Mouse (Mus musculus): ENCODE measurements around the gene Hist1h4f. TPM values are rescaled to one million over a fixed set of nuclear protein-coding genes. Genes with fewer than 3 reads are reported as not detected.
A peak's percentile ranks its signal among the peaks of the same experiment; 100 is the strongest.

The Hist1h4f gene
- total RNA-seq, 2 experiments from 2014 or later = 150 to 167 TPM

DNA sequence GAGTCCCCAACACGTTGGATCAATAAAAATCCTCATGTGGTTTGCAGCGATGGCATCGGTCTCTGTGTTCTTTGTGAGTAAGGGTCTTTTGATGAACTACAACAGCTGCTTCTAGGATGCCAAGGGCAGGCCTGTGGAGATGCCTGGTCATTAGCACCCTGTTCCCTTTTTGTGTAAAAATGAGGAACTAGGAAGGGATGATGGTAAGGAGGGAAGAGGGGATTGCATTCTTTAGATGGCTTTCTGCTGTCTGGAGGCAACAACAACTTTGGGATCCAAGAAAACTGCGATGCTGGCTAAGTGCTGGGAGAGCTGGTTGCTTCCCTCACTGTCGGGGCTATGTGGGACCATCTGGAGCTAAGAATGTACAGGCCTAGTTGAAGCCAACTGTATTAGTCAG lies 13.2 kb downstream of the Hist1h4f start:
- DNase-seq (ENCODE audit: low spot score in 2 of 2) = no peak
- TF ChIP-seq CTCF (conservative IDR thresholded peaks at IDR 0.05) = no peak
- Histone ChIP-seq H3K4me3 (no peak overlapping the region), H3K27ac (no peak overlapping the region)

DNA sequence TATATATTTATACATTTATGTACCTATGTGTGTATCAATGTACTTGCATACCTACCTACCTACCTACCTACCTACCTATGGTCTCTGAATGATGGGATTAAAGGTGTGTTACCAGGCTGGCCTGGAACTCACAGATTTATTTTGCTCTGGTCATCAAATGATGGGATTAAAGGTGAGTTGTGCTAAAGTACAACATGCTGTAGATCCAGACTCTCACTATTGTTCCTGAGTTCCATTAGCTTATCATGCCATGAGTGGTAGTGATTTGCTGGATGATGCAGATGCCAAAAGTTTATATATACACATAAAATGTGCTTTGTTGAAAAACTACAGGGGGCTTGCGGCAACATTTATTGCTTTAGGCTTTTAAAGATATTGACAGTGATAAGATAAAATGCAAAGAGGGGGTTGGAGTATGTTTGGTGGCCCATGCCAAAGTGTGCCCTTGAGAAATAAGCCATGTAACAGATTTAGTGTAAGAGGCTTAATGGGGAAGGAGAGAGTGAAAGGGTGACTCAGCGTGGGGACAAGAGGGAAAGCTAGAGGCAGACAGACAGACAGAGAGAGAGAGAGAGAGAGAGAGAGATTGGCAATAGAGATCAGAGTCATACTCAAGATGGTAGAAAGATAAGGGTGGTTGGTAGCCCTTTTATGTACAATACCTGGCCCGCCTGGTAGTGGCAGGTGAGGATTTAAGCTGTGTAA lies 14.3 kb downstream of the Hist1h4f start:
- H3K4me3 ChIP-seq = no peak overlapping the region
- TF ChIP-seq CTCF (conservative IDR thresholded peaks at IDR 0.05) = no peak
- DNase-seq (ENCODE audit: low spot score in 2 of 2) = no peak
- no peak overlapping the region for H3K27ac ChIP-seq

DNA sequence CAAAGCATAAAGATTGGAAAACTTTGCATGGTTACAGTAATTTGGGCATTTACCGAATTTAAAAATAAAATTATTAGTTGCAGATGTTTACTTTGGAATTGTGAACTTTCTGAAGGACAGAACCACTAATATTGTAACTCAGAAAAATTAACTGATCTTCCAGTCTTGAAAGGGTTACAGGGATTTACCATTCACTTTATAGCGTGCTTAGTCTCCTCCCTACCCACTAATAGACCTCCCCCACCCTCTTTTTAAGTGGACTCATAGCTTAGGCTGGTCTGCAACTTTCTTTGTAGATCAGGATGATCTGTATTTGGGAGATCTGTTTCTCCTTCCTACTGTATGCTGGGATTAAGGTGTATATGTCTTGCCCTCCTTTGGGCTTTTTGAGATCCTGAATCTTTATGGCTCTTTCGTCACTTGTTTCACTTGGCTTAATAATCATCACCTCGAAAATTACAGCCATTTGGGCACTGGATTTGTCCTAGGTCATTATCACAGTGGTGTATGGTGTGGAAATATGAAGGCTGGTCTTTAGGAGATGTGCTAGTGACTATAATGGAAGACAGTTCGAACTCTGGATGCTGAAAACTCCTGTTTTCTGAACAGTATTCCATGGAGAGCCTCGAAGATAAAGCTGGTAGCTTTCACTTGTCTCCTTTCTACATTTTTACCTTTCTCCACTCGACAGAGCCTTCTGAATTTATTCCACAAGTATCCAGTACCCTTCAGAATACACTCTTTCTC lies 15.2 kb downstream of the Hist1h4f start:
- H3K27ac ChIP-seq = no peak overlapping the region
- DNase-seq (ENCODE audit: low spot score in 2 of 2) = no peak
- H3K4me3 ChIP-seq = no peak overlapping the region; the same call in 1 of the 2 replicates
- no peak for TF ChIP-seq CTCF (conservative IDR thresholded peaks at IDR 0.05)

- Histone ChIP-seq H3K27ac (peak within 1 kb of the TSS; percentile 40; the same call in 1 of the 2 replicates), H3K4me3 (peak within 1 kb of the TSS; percentile 62)
- TF ChIP-seq CTCF (conservative IDR thresholded peaks at IDR 0.05) = peak; percentile 36; the same call in 1 of the 2 replicates
- DNase-seq (ENCODE audit: low spot score in 2 of 2) = peak; percentile 86 to 93
Observed at GRCm38 (mm10) chr13:23535137-23536075, 16.0 kb downstream of the Hist1h4f start, which contains the start of gene Hist1h3g. Gene Hist1h3g, plus strand, starts transcription at chr13:23535422.

- peak overlapping the region; percentile 62 for H3K4me3 ChIP-seq
- peak overlapping the region; percentile 40; the same call in 1 of the 2 replicates for H3K27ac ChIP-seq
- DNase-seq (ENCODE audit: low spot score in 2 of 2) = no peak
- TF ChIP-seq CTCF (conservative IDR thresholded peaks at IDR 0.05) = no peak
Observed at GRCm38 (mm10) chr13:23534368-23535131, 16.9 kb downstream of the Hist1h4f start.

DNA sequence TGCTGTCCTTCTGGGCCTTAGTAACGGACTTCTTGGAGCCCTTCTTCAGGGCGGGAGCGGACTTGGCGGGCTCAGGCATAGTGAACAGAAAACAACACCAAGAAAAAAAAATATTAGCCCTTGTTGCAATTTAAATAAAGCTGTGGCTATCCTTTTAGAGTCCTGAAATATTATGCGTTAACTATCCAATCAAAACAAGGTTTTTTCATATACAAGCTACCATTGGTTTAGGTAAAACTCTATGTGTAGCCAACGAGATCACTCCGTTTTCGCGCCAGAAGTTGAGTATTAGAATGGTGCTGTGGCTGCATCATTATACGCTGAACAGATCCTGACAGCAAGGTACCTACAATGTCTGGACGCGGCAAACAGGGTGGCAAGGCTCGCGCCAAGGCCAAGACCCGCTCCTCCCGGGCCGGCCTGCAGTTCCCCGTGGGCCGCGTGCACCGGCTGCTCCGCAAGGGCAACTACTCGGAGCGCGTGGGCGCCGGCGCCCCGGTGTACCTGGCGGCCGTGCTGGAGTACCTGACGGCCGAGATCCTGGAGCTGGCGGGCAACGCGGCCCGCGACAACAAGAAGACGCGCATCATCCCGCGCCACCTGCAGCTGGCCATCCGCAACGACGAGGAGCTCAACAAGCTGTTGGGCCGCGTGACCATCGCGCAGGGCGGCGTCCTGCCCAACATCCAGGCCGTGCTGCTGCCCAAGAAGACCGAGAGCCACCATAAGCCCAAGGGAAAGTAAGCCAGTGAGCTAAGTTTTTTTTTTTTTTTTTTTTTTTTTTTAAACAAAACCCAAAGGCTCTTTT lies 17.7 kb downstream of the Hist1h4f start, which contains the start of gene Hist1h2af:
Gene Hist1h2af, plus strand, starts transcription at position 347 of the 808 bp plus-strand sequence.
- peak; percentile 67 to 84 for DNase-seq (ENCODE audit: low spot score in 2 of 2)
- peak within 1 kb of the TSS; percentile 53; the same call in 1 of the 2 replicates for H3K27ac ChIP-seq
- H3K4me3 ChIP-seq = peak within 1 kb of the TSS; percentile 68

GRCm38 (mm10) chr13:23532262-23533075 lies 19.0 kb downstream of the Hist1h4f start:
- H3K27ac ChIP-seq = peak overlapping the region; percentile 97
- H3K4me3 ChIP-seq = peak overlapping the region; percentile 68
- DNase-seq (ENCODE audit: low spot score in 2 of 2) = no peak
- TF ChIP-seq CTCF (conservative IDR thresholded peaks at IDR 0.05) = no peak

DNA sequence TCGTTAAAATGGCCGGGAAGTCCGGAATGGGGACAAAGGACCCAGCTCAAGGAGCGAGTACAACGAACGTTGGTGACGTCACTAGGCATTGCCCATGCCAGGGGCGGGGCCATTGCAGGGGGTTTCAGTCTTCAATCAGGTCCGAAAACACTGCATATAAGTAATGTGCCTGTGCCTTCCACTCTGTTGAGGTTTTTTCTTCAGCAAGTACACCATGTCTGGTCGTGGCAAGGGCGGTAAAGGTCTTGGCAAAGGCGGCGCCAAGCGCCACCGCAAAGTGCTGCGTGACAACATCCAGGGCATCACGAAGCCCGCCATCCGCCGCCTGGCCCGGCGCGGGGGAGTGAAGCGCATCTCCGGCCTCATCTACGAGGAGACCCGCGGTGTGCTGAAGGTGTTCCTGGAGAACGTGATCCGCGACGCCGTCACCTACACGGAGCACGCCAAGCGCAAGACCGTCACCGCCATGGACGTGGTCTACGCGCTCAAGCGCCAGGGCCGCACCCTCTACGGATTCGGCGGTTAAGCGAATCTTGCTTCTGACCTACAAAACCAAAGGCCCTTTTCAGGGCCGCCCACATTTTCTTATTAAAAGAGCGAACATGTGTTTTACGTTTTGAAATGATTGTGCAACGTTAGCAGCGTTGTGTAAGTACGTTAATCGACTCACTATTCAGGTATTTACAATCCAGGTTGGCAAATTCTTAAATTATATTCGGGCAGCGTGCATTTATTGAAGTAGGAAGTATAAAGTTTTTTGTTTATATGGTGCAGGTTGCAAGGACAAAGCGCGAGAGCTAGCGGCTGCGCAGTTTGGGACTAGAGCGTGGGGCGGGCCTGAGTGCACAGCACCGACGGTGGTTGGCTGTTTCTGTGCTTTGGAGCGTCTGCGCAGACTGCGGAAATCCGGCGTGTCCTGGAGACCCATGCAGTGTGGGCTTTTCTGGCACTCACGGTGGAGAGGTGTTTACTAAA lies 20.3 kb downstream of the Hist1h4f start, which contains the start of gene Hist1h4h:
Gene Hist1h4h, plus strand, starts transcription at position 150 of the 975 bp plus-strand sequence.
- H3K4me3 ChIP-seq = peak within 1 kb of the TSS; percentile 68
- TF ChIP-seq CTCF (conservative IDR thresholded peaks at IDR 0.05) = no peak
- peak within 1 kb of the TSS; percentile 97 for H3K27ac ChIP-seq
- peak; percentile 97 for DNase-seq (ENCODE audit: low spot score in 2 of 2)

DNA sequence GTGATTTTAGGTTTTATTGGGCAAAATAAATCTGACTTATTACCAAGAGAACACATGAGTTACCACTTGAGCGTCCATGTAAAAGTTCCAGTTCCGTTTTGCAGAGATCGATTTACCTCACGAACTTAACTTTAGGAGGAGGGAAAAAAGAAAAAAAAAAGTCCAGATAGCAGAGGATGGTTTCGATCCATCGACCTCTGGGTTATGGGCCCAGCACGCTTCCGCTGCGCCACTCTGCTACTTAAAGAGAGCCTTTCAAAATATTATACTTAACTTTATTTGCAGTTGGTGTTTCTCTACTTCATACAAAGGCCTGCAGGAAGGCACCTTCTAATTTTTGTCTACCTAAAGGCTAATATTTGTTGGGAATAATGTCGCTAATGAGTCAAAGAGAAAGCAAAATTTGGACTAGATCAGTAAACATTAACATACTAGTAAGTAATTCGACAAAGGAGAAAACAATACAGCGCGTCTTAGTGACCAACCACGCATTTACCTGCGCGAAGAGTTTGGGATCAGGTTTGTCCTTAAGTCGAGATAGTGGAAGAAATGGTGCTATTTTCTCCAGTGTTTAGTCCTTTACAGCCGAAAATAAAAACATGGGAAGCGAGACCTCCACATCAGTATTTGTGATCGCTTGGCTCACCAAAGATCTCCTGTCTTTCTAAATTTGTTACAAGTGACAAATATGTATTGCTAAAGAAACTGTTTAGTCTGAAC lies 21.1 kb downstream of the Hist1h4f start:
- DNase-seq (ENCODE audit: low spot score in 2 of 2) = peak; percentile 67 to 70
- peak overlapping the region; percentile 97 for H3K27ac ChIP-seq
- peak overlapping the region; percentile 68 for H3K4me3 ChIP-seq
- TF ChIP-seq CTCF (conservative IDR thresholded peaks at IDR 0.05) = no peak

Measured in layer of hippocampus, adult 2 months (tissue).